Mouse (Mus musculus) heart, postnatal 0 days (tissue): ENCODE data around the gene Pgap3. TPM values are rescaled to one million over a fixed set of nuclear protein-coding genes. Genes with fewer than 3 reads are reported as not detected.

ENCODE experiments used
- ATAC-seq: fragments of 200-750 bp; cut with Nextera tagmentation; 2 replicates; pipeline ENCODE4 v1.8.0; 2017; ENCODE audit warnings: low read depth, moderate number of reproducible peaks, moderate library complexity; ENCODE audit not compliant: insufficient read depth
- DNase-seq: peaks from one replicate; pipeline ENCODE4 v3.0.0-alpha.2; 2016; ENCODE audit warnings: low spot score
- H3K27ac ChIP-seq: fragments of 300-500 bp; sonication (generic); 2 replicates; pipeline ENCODE4 v1.5.1; 2014; ENCODE audit warnings: low read depth, mild to moderate bottlenecking
- H3K27me3 ChIP-seq: fragments of 300-500 bp; sonication (generic); 2 replicates; pipeline ENCODE4 v1.6.1; 2014; ENCODE audit warnings: low read length, mixed read lengths; ENCODE audit not compliant: control insufficient read depth, insufficient read depth
- H3K36me3 ChIP-seq: fragments of 300-500 bp; sonication (generic); replicated peaks from 2 replicates; pipeline ENCODE4 v1.6.1; 2014; ENCODE audit warnings: low read length, mixed read lengths; ENCODE audit not compliant: control insufficient read depth, insufficient read depth
- H3K4me1 ChIP-seq: fragments of 300-500 bp; sonication (generic); 2 replicates; pipeline ENCODE4 v1.6.1; 2014; ENCODE audit warnings: antibody characterized with exemption; ENCODE audit not compliant: control insufficient read depth, insufficient read depth
- H3K4me2 ChIP-seq: fragments of 300-500 bp; sonication (generic); 2 replicates; pipeline ENCODE4 v1.6.1; 2014; ENCODE audit warnings: low read depth, mild to moderate bottlenecking, low read length, moderate library complexity
- H3K4me3 ChIP-seq: fragments of 300-500 bp; sonication (generic); 2 replicates; pipeline ENCODE4 v1.5.1; 2014; ENCODE audit warnings: low read depth, low read length
- H3K9ac ChIP-seq: fragments of 300-500 bp; sonication (generic); replicated peaks from 2 replicates; pipeline ENCODE4 v1.6.1; 2014; ENCODE audit warnings: low read depth, low read length, mixed read lengths
- H3K9me3 ChIP-seq: fragments of 300-500 bp; sonication (generic); replicated peaks from 2 replicates; pipeline ENCODE4 v1.6.1; 2016; ENCODE audit warnings: low read length; ENCODE audit not compliant: control insufficient read depth
- CTCF ChIP-seq: IDR thresholded peaks from 2 replicates; pipeline ENCODE4 v1.5.1; 2016; ENCODE audit warnings: antibody characterized with exemption, control low read depth, low read depth
- EP300 ChIP-seq: IDR thresholded peaks from 2 replicates; pipeline ENCODE4 v1.6.1; 2016; ENCODE audit warnings: antibody characterized with exemption, low read depth
- WGBS: fragments of 180-500 bp; shearing (Covaris S2); extraction: QIAGEN DNeasy Blood & Tissue Kit; methylation state at CpG from one replicate; pipeline ENCODE4 v1.1.7; 2014; 5-methylcytosine and 5-hydroxymethylcytosine counted together
- polyA plus RNA-seq: library from polyadenylated mRNA; unstranded; fragments of >200 nt; fragmentation: Nextera tagmentation; extraction: Ambion mirVana; gene quantifications from 2 replicates; pipeline ENCODE4 v1.2.1, GENCODE M21; 2015
- total RNA-seq: library from RNA; depleted of rRNA; stranded (reverse); fragments of >200 nt; gene quantifications from 2 replicates; pipeline ENCODE4 v1.2.3, GENCODE M21; 2014; ENCODE audit warnings: low replicate concordance

Gene Pgap3
- total and polyA plus RNA-seq, 2 experiments from 2014 or later, result 18.2 to 35.7 TPM

DNA sequence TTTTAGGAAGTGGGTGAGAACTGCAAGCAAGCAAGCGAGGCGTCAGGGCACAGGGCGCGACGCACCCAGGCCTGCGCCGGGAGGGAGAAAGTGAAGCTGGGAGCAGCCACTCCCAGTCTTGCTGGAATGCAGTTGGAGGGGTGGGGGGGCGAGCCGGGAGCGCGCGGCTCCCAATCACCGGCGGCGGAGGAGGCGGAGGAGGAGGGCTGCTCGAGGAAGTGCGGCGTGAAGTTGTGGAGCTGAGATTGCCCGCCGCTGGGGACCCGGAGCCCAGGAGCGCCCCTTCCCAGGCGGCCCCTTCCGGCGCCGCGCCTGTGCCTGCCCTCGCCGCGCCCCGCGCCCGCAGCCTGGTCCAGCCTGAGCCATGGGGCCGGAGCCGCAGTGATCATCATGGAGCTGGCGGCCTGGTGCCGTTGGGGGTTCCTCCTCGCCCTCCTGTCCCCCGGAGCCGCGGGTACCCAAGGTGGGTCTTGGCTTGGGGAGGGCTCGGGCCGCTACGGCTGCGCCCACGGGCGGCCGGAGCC, 12.0 kb upstream of the Pgap3 start, which contains the start of gene Erbb2:
TSS of gene Erbb2 (plus strand) at position 198 of the 524 bp plus-strand sequence.
- H3K4me3 ChIP-seq, result peak within 1 kb of the TSS; percentile 88
- no peaks in the 10 kb centered on the region for H3K36me3 ChIP-seq
- peaks cover 29% of the 10 kb centered on the region for H3K4me1 ChIP-seq
- DNase-seq, result peak; percentile 81
- H3K27ac ChIP-seq, result peak within 1 kb of the TSS; percentile 91
- no peak for TF ChIP-seq CTCF
- TF ChIP-seq EP300, result no peak; the same call in 1 of the 2 replicates
- ATAC-seq, result peak; percentile 88
- peak within 1 kb of the TSS; percentile 86 for H3K9ac ChIP-seq
- no peaks in the 10 kb centered on the region for H3K9me3 ChIP-seq
- no peaks in the 10 kb centered on the region for H3K27me3 ChIP-seq
- WGBS, result under 1% methylated on average over 25 of the region's 49 CpGs
- peak within 1 kb of the TSS; percentile 88 for H3K4me2 ChIP-seq

DNA sequence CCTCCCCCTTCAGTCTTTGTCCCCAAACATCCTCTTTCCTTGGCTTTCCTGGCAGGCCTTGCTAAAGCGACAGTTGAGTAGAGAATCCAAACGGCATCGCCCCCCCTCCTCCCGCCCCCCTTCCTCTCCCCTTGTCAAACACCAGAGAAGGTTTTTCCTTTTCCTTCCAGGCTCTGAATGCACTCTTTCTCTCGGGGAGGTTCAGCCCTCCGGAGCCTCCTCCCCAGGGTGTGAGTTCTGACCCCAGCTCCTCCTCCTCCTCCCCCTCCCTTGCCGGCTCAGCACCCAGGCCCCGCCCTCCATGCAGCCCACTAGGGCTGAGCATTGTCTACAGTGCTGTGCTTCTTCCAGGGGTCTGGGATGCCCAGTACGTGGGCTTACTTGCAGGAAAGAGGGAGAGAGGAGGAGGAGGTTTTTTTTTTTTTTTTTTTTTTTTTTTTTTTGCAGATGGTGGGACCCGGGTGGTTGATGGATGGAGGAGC, 9.1 kb upstream of the Pgap3 start:
- Histone ChIP-seq H3K9me3 (no peaks in the 10 kb centered on the region), H3K4me2 (peak overlapping the region; percentile 31), H3K4me1 (peaks cover 29% of the 10 kb centered on the region), H3K36me3 (no peaks in the 10 kb centered on the region), H3K9ac (0 out of 2 replicates have a peak overlapping the region, but pooled peaks have one; percentile 15), H3K27ac (0 out of 2 replicates have a peak overlapping the region, but pooled peaks have one; percentile 1), H3K4me3 (0 out of 2 replicates have a peak overlapping the region, but pooled peaks have one; percentile 1), H3K27me3 (no peaks in the 10 kb centered on the region)
- WGBS, result 13% methylated on average over 10 of the region's 10 CpGs
- ATAC-seq (no peak), DNase-seq (peak; percentile 50)
- no peak for TF ChIP-seq EP300
- no peak for TF ChIP-seq CTCF

DNA sequence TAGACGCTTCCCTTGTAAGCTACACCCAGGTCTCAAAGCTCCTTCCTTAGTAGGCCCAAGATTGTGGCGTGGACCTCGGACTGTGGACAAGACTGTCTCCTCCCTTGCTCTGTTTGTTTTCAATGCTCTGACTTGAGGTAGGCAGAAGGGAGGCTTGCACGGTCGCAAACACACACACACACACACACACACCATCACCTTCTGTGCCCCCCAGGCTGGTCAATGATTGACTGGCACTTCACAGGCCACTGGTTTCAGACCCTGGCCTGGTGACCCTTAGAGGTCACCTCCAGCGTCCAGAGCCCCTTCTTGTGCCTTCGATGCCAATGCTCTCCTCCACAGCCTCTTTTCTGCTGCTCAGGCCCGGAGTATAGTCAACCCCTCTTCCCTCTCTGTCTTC, 8.6 kb upstream of the Pgap3 start:
- WGBS, result 63% methylated on average over 8 of the region's 8 CpGs
- H3K27me3 ChIP-seq, result no peaks in the 10 kb centered on the region
- H3K9me3 ChIP-seq, result no peaks in the 10 kb centered on the region
- DNase-seq, result no peak
- H3K4me1 ChIP-seq, result peaks cover 24% of the 10 kb centered on the region
- no peak for ATAC-seq
- TF ChIP-seq EP300 (no peak), CTCF (no peak)
- peak overlapping the region; percentile 1; the same call in 1 of the 2 replicates for H3K27ac ChIP-seq
- peak overlapping the region; percentile 31; the same call in 1 of the 2 replicates for H3K4me2 ChIP-seq
- no peaks in the 10 kb centered on the region for H3K36me3 ChIP-seq
- H3K9ac ChIP-seq, result 0 out of 2 replicates have a peak overlapping the region, but pooled peaks have one; percentile 15
- H3K4me3 ChIP-seq, result 0 out of 2 replicates have a peak overlapping the region, but pooled peaks have one; percentile 1

DNA sequence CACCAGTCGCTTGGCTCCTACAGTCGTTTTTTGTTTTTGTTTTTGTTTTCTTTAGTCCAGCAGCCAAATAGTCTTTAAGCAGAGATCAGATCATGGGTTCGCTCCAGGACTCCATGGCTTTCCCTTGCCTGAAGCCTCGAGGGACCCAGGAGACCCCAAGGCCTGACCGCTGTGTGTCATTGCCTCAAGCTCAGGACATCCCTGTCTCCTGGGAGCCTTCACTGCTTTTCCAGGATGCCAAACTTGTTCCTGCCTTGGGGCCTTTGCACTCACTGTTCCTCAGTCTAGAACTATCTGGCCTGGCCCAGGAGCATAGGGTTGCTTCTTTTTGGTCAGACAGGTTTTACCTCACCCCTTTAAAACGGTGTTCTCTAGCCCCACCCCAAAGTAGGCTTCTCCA, 6.3 kb upstream of the Pgap3 start:
- 66% methylated on average over 6 of the region's 6 CpGs for WGBS
- Histone ChIP-seq H3K4me2 (no peak overlapping the region), H3K4me1 (peaks cover 14% of the 10 kb centered on the region; the same call in 1 of the 2 replicates), H3K27me3 (no peaks in the 10 kb centered on the region), H3K9me3 (no peaks in the 10 kb centered on the region), H3K4me3 (no peak overlapping the region), H3K36me3 (no peaks in the 10 kb centered on the region), H3K9ac (no peak overlapping the region), H3K27ac (no peak overlapping the region)
- ATAC-seq (no peak), DNase-seq (no peak)
- TF ChIP-seq EP300 (no peak), CTCF (no peak)

DNA sequence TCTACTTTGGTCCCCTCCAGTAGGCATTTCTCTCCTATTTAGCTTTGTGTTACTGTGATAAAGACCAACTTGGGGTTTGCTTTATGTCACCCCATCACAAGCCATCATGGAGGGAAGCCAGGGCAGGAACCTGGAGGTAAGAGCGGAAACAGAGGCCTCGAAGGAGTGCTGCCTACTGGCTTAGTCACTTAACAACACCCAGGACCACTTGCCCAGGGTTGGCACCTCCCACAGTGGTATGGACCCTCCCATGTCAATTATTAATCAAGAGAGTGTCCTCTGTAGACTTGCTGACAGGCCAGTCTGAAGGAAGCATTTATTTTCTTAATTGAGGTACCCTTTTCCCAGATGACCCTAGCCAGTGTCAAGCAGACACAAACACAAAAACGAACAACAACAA, 526 bp upstream of the Pgap3 start:
- Histone ChIP-seq H3K4me2 (peak overlapping the region; percentile 72), H3K36me3 (0 out of 2 replicates have a peak, but pooled peaks cover 9% of the 10 kb centered on the region), H3K9me3 (no peaks in the 10 kb centered on the region), H3K27me3 (no peaks in the 10 kb centered on the region), H3K27ac (peak overlapping the region; percentile 93), H3K9ac (peak overlapping the region; percentile 63), H3K4me1 (peaks cover 11% of the 10 kb centered on the region), H3K4me3 (peak overlapping the region; percentile 65)
- DNase-seq (no peak), ATAC-seq (no peak)
- no peak for TF ChIP-seq EP300
- TF ChIP-seq CTCF, result no peak
- 55% methylated on average over 3 of the region's 3 CpGs for WGBS

DNA sequence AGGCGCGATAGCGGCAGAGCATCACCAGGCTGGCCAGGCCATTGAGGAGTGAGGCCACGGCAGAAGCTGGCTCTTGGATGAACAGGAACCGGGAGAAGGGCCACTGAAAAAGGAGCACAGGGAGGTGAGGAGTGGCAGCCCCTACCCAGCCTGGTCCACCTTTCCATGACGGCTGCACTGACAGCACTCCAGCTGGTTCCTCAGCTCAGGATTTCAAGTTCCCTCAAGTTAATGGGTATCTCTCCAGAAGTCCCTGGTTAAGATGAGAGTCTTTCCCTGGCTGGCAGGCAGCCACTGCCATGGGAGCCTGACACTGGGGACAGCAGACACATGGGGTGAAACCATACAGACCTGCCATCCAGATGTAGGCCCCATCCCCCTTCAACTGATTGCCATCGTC, 2.3 kb downstream of the Pgap3 start:
- Histone ChIP-seq H3K27me3 (no peaks in the 10 kb centered on the region), H3K27ac (no peak overlapping the region), H3K36me3 (0 out of 2 replicates have a peak, but pooled peaks cover 9% of the 10 kb centered on the region), H3K9ac (no peak overlapping the region), H3K4me3 (no peak overlapping the region), H3K4me2 (no peak overlapping the region), H3K4me1 (peaks cover 34% of the 10 kb centered on the region), H3K9me3 (no peaks in the 10 kb centered on the region)
- no peak for TF ChIP-seq CTCF
- TF ChIP-seq EP300, result no peak
- WGBS, result 86% methylated on average over 7 of the region's 7 CpGs
- DNase-seq (no peak), ATAC-seq (no peak)
